Mouse (Mus musculus) olfactory bulb, adult 2 months (tissue): ENCODE data around the gene Ttll11.

Experiments used
- CTCF ChIP-seq: fragments of 200-500 bp; IDR thresholded peaks from 2 replicates; pipeline ENCODE4 v1.5.1; 2012; ENCODE audit warnings: low read depth, mild to moderate bottlenecking, low read length, moderate library complexity; ENCODE audit not compliant: insufficient read depth
- POLR2A ChIP-seq: fragments of 200-500 bp; IDR thresholded peaks from 2 replicates; pipeline ENCODE4 v1.6.1; 2012; ENCODE audit warnings: mild to moderate bottlenecking, low read depth, low read length, moderate library complexity; ENCODE audit not compliant: insufficient read depth

GRCm38 (mm10) chr2:35702608-35703007, 277.1 kb downstream of the Ttll11 start:
- no peak for TF ChIP-seq POLR2A
- TF ChIP-seq CTCF, result no peak
